Mouse (Mus musculus) C2C12 (cell line): Measurements from ENCODE around the gene Rps6ka6. TPM values are rescaled to one million over a fixed set of nuclear protein-coding genes. Genes with fewer than 3 reads are reported as not detected.

ENCODE experiments used
- H3K27me3 ChIP-seq: one replicate; pipeline ENCODE4 v1.6.1; 2011; ENCODE audit not compliant: control insufficient read depth, insufficient read depth, insufficient read length
- H3K36me3 ChIP-seq: one replicate; pipeline ENCODE4 v1.6.1; 2011; ENCODE audit not compliant: control insufficient read depth, insufficient read depth
- H3K4me3 ChIP-seq: one replicate; pipeline ENCODE4 v1.5.1; 2011; ENCODE audit warnings: mild to moderate bottlenecking, control low read depth; ENCODE audit not compliant: poor library complexity, insufficient read depth, severe bottlenecking
- H3K79me2 ChIP-seq: one replicate; pipeline ENCODE4 v1.6.1; 2011; ENCODE audit not compliant: control insufficient read depth, insufficient read depth
- H3K79me3 ChIP-seq: one replicate; pipeline ENCODE4 v1.6.1; 2011; ENCODE audit warnings: low read depth, control low read depth
- H3ac ChIP-seq: one replicate; pipeline ENCODE3; 2011; ENCODE audit warnings: low read depth; ENCODE audit not compliant: control insufficient read depth, insufficient read length
- CEBPB ChIP-seq: IDR thresholded peaks from one replicate; pipeline ENCODE4 v1.6.1; 2011; ENCODE audit warnings: low read depth, mild to moderate bottlenecking, control low read depth, moderate library complexity
- CTCF ChIP-seq: IDR thresholded peaks from one replicate; pipeline ENCODE4 v1.5.1; 2011; ENCODE audit not compliant: control insufficient read depth, insufficient read depth, insufficient read length
- FOSL1 ChIP-seq: IDR thresholded peaks from one replicate; pipeline ENCODE4 v1.8.0; 2011; ENCODE audit warnings: mild to moderate bottlenecking, low read length; ENCODE audit not compliant: poor library complexity, insufficient read depth, severe bottlenecking
- MAX ChIP-seq: IDR thresholded peaks from one replicate; pipeline ENCODE4 v1.6.1; 2011; ENCODE audit warnings: mild to moderate bottlenecking, control low read depth
- MYOD1 ChIP-seq: IDR thresholded peaks from one replicate; pipeline ENCODE4 v1.6.1; 2011; ENCODE audit warnings: low read depth; ENCODE audit not compliant: control insufficient read depth, insufficient read length
- MYOG ChIP-seq: IDR thresholded peaks from one replicate; pipeline ENCODE4 v1.6.1; 2011; ENCODE audit not compliant: control insufficient read depth, insufficient read length; ENCODE audit errors: extremely low read depth
- USF1 ChIP-seq: IDR thresholded peaks from one replicate; pipeline ENCODE4 v1.6.1; 2011; ENCODE audit warnings: low read depth, mild to moderate bottlenecking, control low read depth, moderate library complexity
- long read RNA-seq, 2 experiments: library from polyadenylated mRNA; unstranded; transcript quantifications; one replicate each; pipeline ENCODE4 v2.0.0; 2019 to 2020
- polyA plus RNA-seq: library from polyadenylated mRNA; unstranded; fragments of >200 nt; fragmentation: generic; extraction: Trizol; gene quantifications from one replicate; pipeline ENCODE4 v1.2.1, GENCODE M21; 2012; ENCODE audit warnings: missing spikeins

The Rps6ka6 gene
- not detected for polyA plus RNA-seq
- long read RNA-seq, experiment 1, result 0 reads
- long read RNA-seq, experiment 2, result 0 reads

DNA sequence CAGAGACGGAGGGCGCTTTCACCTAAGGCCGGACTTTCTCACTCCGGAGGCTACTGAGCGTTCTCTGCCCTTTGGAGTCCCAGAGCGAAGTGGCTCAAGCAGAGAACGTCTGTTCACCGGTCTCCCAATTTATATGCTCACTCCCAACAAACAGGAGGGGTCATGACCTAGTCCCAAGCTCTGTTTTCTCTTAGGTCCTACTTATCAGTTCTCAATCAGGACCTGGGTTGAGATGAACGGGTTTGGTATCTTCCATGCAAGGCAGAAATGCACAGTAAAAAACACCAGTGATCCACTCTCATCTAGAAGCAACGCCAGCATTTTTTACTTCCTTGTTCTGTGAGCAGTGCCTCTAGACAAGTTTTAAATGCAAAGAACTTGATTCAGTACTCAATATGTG, at the start of gene Rps6ka6:
Gene Rps6ka6 (minus strand): TSS at position 101 of the 400 bp plus-strand sequence.
- Histone ChIP-seq H3K27me3 (no peaks in the 10 kb centered on the region), H3K4me3 (no peak within 1 kb of the TSS), H3K79me3 (no peaks in the 10 kb centered on the region), H3K36me3 (no peaks in the 10 kb centered on the region), H3K79me2 (no peaks in the 10 kb centered on the region), H3ac (no peak within 1 kb of the TSS)
- TF ChIP-seq CEBPB (no peak), CTCF (no peak), FOSL1 (no peak), MYOG (no peak), MAX (no peak), MYOD1 (no peak), USF1 (no peak)

DNA sequence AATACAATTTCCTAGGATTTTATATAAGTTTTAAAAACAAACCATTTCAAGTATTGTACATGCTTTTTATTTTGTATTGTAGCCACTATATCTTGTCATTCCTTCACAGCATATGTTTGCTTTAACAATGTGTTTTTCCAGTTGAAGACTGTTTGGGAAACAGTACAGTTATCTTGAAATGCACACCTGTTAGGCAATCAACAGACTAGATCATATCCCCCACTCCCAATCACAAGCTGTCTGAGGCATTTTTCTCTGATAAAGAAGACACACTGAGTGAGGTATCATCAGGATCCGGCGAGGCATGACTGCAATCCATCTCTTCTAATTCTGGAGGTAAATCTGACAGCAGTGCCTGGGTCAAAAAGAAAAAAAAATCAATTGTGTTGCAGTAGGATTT, 39.3 kb upstream of the Rps6ka6 start:
- no peak overlapping the region for H3K4me3 ChIP-seq
- no peak overlapping the region for H3ac ChIP-seq
- no peaks in the 10 kb centered on the region for H3K79me3 ChIP-seq
- no peak for TF ChIP-seq USF1
- TF ChIP-seq FOSL1, result no peak
- TF ChIP-seq MYOG, result no peak
- TF ChIP-seq MAX, result no peak
- TF ChIP-seq MYOD1, result no peak
- TF ChIP-seq CTCF, result no peak
- no peaks in the 10 kb centered on the region for H3K79me2 ChIP-seq
- H3K36me3 ChIP-seq, result no peaks in the 10 kb centered on the region
- no peaks in the 10 kb centered on the region for H3K27me3 ChIP-seq

DNA sequence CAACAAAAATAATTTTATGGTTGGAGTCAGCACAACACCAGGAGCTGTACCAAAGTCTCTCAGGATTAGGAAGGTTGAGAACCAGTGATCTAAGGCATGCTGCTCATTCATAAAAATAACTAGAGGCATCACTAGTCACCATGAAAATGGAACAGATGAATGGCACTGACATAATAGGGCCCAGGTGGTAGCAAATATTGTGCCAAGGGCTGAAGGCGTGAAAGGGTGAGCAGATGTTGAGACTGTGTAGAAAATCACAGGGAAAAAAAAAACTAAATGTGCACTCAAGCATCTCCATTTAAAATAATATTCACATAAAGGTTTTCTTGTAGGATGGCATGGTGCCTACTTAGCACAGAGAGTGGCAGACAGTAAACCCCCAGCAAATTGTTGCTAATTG, 19.6 kb downstream of the Rps6ka6 start:
- H3ac ChIP-seq, result no peak overlapping the region
- no peak overlapping the region for H3K4me3 ChIP-seq
- H3K79me3 ChIP-seq, result no peaks in the 10 kb centered on the region
- H3K27me3 ChIP-seq, result no peaks in the 10 kb centered on the region
- TF ChIP-seq FOSL1, result no peak
- no peak for TF ChIP-seq USF1
- TF ChIP-seq CTCF, result no peak
- TF ChIP-seq MAX, result no peak
- no peak for TF ChIP-seq MYOG
- no peaks in the 10 kb centered on the region for H3K36me3 ChIP-seq
- H3K79me2 ChIP-seq, result no peaks in the 10 kb centered on the region

- Histone ChIP-seq H3ac (no peak overlapping the region), H3K79me2 (no peaks in the 10 kb centered on the region), H3K4me3 (no peak overlapping the region), H3K27me3 (no peaks in the 10 kb centered on the region), H3K79me3 (no peaks in the 10 kb centered on the region), H3K36me3 (no peaks in the 10 kb centered on the region)
- TF ChIP-seq CTCF, result no peak
- TF ChIP-seq MYOD1, result no peak
- TF ChIP-seq CEBPB, result no peak
- TF ChIP-seq MAX, result no peak
- no peak for TF ChIP-seq FOSL1
- TF ChIP-seq USF1, result no peak
- TF ChIP-seq MYOG, result no peak
These were observed 74.1 kb downstream of the Rps6ka6 start for GRCm38 (mm10) chrX:111463565-111464093.

DNA sequence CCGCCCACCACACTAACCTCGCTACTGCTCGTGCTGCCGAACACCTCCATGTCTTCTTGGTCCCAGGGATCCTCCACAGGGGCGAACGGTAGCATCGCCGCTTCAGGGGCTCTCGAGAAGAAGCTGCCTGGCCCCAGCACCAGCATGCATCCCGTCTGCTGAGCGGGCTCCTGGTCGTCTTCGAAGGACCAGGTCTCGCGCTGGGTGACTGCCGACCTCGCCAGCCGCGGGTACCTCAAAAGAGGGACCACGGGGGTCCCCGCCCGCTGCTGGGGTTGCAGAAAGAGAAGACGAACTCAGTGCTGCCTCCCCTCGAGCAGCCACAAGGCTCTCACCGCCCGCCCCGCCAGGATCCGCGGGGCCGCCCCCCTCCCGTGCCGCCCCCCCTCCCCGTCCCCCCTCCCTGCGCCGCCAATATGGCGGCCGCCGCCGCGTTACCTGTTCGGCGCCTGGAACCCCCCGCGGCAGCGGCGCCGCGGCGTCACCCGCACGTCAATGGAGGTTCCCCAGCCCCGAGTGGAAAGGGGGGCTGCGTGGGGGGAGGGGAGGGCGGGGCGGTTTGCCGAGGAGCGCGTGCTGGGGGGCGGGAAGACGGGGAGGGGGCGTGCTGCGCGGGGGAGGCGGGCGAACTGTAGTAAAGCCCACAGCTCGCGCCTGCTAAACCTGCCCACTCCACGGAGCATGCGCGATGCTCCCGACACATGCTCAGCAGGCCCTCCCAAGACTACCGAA, 74.8 kb downstream of the Rps6ka6 start:
- no peak overlapping the region for H3ac ChIP-seq
- no peaks in the 10 kb centered on the region for H3K79me3 ChIP-seq
- H3K36me3 ChIP-seq, result no peaks in the 10 kb centered on the region
- H3K79me2 ChIP-seq, result no peaks in the 10 kb centered on the region
- no peaks in the 10 kb centered on the region for H3K27me3 ChIP-seq
- H3K4me3 ChIP-seq, result no peak overlapping the region
- no peak for TF ChIP-seq USF1

GRCm38 (mm10) chrX:111462495-111462832, 75.3 kb downstream of the Rps6ka6 start:
- Histone ChIP-seq H3K27me3 (no peaks in the 10 kb centered on the region), H3K4me3 (no peak overlapping the region), H3K79me2 (no peaks in the 10 kb centered on the region), H3K36me3 (no peaks in the 10 kb centered on the region), H3K79me3 (no peaks in the 10 kb centered on the region), H3ac (no peak overlapping the region)
- TF ChIP-seq MYOG, result no peak
- TF ChIP-seq FOSL1, result no peak
- TF ChIP-seq USF1, result no peak
- TF ChIP-seq MYOD1, result no peak
- TF ChIP-seq CTCF, result no peak
- no peak for TF ChIP-seq MAX
- TF ChIP-seq CEBPB, result no peak
